Mouse (Mus musculus): ENCODE measurements around the gene St8sia4. TPM values are rescaled to one million over a fixed set of nuclear protein-coding genes. Genes with fewer than 3 reads are reported as not detected.

The St8sia4 gene
- 4.2 and 4.9 TPM in 2 replicates for polyA plus RNA-seq (2015; fragmentation: Nextera tagmentation; extraction: Ambion mirVana)

DNA sequence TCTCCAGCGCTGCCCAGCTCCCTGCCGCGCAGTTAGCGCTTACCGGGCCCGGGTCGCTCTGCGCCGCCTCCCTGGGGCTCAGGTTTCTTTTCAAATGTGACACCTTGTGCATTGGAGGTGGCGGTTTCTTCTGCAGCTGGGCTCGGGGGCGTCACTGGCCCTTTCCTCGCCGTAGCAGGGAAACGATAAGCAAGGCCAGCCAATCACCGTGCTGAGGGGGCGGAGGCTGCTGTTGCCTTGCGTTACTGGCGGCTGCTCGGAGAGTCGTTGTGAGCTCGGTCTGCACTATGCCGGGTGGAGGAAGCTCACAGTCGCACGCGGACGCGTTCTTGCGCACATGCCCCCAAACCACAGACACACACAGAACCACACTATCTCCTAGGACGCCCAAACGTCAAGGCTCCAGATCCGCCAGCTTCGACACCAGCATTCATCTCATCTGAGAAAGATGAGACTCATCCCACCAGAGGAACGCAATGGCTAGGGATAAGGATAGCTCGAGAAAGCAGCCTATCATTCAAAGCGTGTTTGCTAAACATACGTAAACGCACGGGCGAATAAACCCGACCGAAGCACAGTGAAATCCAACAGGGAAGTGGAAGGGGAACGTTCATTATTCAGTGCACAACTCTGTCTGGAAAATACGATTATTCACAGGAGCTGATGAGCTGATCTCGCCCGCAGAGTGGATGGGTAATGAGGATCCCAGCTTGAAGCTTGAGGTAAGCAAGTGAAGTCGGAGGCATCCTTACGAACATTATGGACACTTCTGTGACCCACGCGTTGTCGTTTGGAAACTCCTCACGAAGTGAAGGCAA, at the start of gene St8sia4:
Gene St8sia4, minus strand, starts transcription at position 137 of the 818 bp plus-strand sequence.
- no peaks in the 10 kb centered on the region for H3K9me3 ChIP-seq
- H3K4me1 ChIP-seq: peaks cover 19% of the 10 kb centered on the region; the same call in 1 of the 2 replicates
- WGBS: under 1% methylated on average over 52 of the region's 52 CpGs
- peak; percentile 89 for ATAC-seq (ENCODE audit: insufficient number of reproducible peaks, low FRiP score, low TSS enrichment, low read depth)
- H3K27ac ChIP-seq: no peak within 1 kb of the TSS; the same call in 1 of the 2 replicates
- H3K36me3 ChIP-seq: no peaks in the 10 kb centered on the region
- H3K9ac ChIP-seq: 0 out of 2 replicates have a peak within 1 kb of the TSS, but pooled peaks have one; percentile 3
- peak within 1 kb of the TSS; percentile 56 for H3K4me3 ChIP-seq
- H3K4me2 ChIP-seq: peak within 1 kb of the TSS; percentile 90
- peaks cover 18% of the 10 kb centered on the region for H3K27me3 ChIP-seq

DNA sequence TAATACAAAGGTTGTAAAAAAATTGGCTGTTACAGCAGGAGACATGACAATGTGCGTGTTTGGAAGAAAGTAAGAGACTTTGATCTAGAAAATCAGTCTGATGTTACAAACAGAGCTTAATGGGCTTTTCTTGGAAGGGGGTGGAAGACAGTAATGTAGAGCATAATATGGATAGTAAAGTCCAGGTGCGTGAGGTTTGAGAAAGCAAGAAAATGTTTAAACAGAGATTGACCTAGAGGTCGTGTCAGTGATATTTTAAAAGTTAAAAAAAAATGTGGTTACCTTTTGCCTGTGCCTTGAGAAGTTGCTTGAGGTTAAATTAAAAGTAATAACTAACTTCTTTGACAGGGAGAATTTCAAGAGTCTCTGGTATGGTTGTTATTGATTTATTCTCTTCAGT, 41.8 kb upstream of the St8sia4 start:
- WGBS: 55% methylated on average over 3 of the region's 3 CpGs
- Histone ChIP-seq H3K4me2 (no peak overlapping the region), H3K4me1 (no peaks in the 10 kb centered on the region), H3K9me3 (no peaks in the 10 kb centered on the region), H3K9ac (no peak overlapping the region), H3K36me3 (no peaks in the 10 kb centered on the region), H3K27ac (no peak overlapping the region), H3K27me3 (no peaks in the 10 kb centered on the region), H3K4me3 (no peak overlapping the region)
- ATAC-seq (ENCODE audit: insufficient number of reproducible peaks, low FRiP score, low TSS enrichment, low read depth): no peak

DNA sequence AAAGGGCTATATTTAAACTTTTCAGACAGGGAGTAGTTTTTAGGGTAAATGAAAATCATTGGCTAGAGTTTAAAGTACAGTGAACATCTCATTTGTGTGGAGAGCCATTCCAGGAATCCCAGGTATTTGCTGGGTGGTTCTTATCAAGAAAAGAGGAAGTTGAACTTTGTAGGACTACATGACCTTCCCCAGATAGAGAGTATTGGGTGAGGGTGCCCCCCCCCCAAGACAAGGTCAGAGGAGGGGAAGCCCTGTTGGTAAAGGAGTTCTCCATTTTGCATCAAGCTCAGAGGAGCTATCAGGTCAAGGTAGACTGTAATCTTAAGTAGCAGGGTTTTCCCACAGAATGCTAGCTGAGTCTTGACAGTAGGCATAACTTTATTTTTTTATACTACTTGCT, 32.5 kb upstream of the St8sia4 start:
- Histone ChIP-seq H3K27ac (no peak overlapping the region), H3K9me3 (no peaks in the 10 kb centered on the region), H3K4me2 (no peak overlapping the region), H3K27me3 (no peaks in the 10 kb centered on the region), H3K9ac (no peak overlapping the region), H3K4me3 (no peak overlapping the region), H3K4me1 (no peaks in the 10 kb centered on the region), H3K36me3 (no peaks in the 10 kb centered on the region)
- ATAC-seq (ENCODE audit: insufficient number of reproducible peaks, low FRiP score, low TSS enrichment, low read depth): no peak

DNA sequence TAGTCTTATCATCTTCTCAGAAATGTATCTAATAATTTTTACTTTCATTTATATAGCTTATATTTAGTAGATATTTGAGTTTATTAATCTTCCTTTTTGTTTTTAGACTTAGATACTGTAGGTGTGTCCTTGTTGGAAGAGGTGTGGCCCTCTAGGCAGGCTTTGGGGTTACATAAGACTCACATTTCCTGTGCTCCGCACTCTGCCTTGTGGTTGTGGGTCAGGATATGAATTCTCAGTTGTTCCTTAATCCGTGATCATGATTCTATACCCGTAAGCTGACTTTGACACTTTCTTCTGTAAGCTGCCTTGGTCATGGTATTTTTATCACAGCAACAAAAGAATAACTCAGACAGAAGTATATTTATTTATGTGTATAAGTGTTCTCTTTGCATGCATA, 6.7 kb upstream of the St8sia4 start:
- Histone ChIP-seq H3K9ac (no peak overlapping the region), H3K9me3 (no peaks in the 10 kb centered on the region), H3K27ac (no peak overlapping the region), H3K36me3 (no peaks in the 10 kb centered on the region), H3K4me2 (no peak overlapping the region), H3K4me1 (no peaks in the 10 kb centered on the region), H3K4me3 (no peak overlapping the region), H3K27me3 (no peaks in the 10 kb centered on the region)
- ATAC-seq (ENCODE audit: insufficient number of reproducible peaks, low FRiP score, low TSS enrichment, low read depth): no peak
- 67% methylated on average over 3 of the region's 3 CpGs for WGBS

DNA sequence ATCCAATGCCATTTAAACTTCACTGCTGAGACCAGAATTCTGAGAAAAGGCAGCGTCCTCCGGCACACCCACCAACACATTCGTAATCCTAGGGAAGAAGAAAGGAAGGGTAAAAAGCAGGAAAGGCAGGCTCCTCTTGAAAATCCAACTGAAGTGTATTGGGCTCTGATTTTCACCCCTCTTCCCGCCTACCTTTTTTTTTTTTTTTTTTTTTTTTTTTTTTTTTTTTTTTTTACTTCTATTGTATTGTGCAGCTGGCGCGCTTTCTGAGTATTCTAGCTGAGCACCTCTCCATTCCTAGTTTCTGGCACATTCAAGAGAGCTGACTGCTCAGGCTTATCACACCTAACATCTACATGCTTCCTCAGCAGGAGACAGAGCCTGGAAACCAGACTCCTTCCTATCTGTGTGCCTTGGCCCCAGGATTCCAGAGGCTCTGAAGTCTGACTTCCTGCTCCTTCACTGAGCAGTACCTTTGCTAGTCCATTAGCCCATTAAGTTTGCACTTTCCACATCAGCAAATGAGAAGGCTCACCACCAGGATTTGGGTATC, 958 bp upstream of the St8sia4 start:
- WGBS: 9% methylated on average over 6 of the region's 6 CpGs

DNA sequence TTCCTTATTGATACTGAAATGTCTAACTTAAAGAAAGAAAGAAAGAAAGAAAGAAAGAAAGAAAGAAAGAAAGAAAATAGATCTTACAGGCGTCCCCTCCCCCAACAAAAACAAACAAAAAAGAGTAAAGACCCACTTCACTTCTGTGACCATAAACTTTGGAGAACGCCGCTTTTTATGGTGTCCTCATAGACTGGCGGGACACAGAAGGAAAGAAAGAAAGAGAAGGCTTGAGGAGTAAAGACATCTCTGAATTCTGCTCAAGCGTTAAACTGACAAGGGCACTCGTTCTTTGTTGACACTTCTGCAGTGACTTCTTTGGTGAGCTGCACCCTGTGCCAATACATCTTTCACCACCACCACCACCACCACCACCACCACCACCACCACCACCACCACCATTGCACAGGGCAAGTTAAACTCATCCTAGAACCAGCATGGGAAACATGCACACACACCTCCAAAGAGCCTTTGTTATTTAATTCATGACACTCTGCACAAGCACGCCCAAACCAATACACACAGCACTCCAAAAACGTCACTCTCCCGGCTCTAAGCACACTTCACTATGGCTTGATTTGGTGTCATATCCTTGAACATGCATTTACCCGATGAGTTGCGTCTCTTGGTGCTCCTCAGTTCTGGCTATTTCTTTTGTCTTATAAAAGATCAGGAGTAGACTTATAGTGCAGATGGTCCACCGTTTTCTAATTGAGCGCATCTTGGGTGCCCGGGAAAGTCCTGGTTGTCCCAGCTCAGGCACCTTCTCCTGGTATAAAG, 640 bp downstream of the St8sia4 start:
- Histone ChIP-seq H3K4me2 (peak overlapping the region; percentile 90), H3K36me3 (no peaks in the 10 kb centered on the region), H3K27me3 (peaks cover 18% of the 10 kb centered on the region), H3K4me1 (peaks cover 19% of the 10 kb centered on the region; the same call in 1 of the 2 replicates), H3K9me3 (no peaks in the 10 kb centered on the region), H3K4me3 (peak overlapping the region; percentile 56), H3K9ac (0 out of 2 replicates have a peak overlapping the region, but pooled peaks have one; percentile 3), H3K27ac (no peak overlapping the region)
- no peak for ATAC-seq (ENCODE audit: insufficient number of reproducible peaks, low FRiP score, low TSS enrichment, low read depth)
- under 1% methylated on average over 14 of the region's 14 CpGs for WGBS

More for the DNA sequence above, 958 bp upstream of the St8sia4 start:
- Histone ChIP-seq H3K36me3 (no peaks in the 10 kb centered on the region), H3K4me1 (peaks cover 19% of the 10 kb centered on the region; the same call in 1 of the 2 replicates), H3K27ac (no peak overlapping the region), H3K4me2 (peak overlapping the region; percentile 90), H3K9ac (no peak overlapping the region), H3K9me3 (no peaks in the 10 kb centered on the region), H3K4me3 (peak overlapping the region; percentile 56), H3K27me3 (peaks cover 18% of the 10 kb centered on the region)
- no peak for ATAC-seq (ENCODE audit: insufficient number of reproducible peaks, low FRiP score, low TSS enrichment, low read depth)

DNA sequence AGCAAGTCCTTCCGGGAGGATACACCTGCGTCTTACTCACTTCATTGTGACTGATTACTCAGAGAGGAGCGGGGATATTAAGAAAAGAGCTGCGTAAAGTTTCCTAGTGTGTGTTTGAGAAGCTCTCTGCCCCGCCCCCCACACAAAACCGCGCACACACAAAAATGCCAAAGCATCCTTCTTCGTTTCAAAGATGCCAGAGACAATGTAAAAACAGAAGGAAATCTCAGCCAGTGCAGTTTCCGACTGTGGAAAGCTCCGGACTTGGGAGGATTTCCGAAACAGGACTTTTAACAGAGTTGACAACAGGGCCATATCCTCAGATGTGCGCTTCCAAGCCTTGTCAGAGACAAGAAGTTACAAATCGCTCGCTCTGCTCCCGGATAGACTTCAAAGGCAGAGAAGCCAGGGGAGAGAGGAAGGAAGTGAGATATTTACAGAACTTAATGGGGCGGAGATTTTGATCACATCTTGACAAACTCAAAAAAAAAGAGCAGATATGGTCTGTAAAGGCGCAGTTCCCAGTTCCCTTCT, 1.4 kb downstream of the St8sia4 start:
- H3K9ac ChIP-seq: no peak overlapping the region
- WGBS: 2% methylated on average over 17 of the region's 17 CpGs

DNA sequence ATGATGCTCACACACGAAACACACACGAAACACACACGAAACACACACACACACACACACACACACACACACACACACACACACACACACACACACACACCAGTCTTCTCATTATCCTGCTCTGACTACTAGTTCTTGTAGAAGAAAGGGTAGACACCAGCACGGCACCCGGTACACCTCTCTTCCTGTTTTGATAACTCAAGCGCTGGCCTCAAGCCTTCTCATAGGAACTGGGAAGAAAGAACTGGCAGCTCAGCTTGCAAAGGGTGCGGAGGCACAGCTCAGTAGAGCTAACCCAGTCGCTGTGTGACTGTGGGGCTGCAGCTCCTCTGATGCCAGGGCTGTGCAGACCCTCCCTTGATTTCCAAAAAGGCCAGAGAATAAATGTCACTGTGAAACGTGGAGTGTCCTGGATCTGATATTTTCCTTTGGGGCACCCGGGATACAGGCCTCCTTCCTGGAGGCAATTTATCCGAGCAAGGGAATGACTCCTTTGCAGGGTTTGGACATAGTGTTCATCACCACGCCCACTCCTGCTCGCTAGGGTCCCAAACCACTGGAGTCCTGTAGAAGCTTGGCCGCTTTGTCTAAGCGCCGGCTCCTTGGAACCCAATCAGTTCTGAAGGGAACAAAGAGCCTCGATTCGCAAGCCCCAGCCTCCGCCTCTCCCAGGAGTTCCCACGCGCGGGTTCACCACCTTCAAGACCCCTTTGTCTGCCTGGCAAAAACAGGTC, 2.2 kb downstream of the St8sia4 start:
- Histone ChIP-seq H3K36me3 (no peaks in the 10 kb centered on the region), H3K9ac (no peak overlapping the region), H3K4me3 (peak overlapping the region; percentile 56), H3K9me3 (no peaks in the 10 kb centered on the region), H3K27ac (no peak overlapping the region), H3K4me1 (peaks cover 19% of the 10 kb centered on the region; the same call in 1 of the 2 replicates), H3K27me3 (peaks cover 18% of the 10 kb centered on the region), H3K4me2 (peak overlapping the region; percentile 90)
- ATAC-seq (ENCODE audit: insufficient number of reproducible peaks, low FRiP score, low TSS enrichment, low read depth): no peak
- WGBS: 18% methylated on average over 22 of the region's 22 CpGs

More for the DNA sequence above, 1.4 kb downstream of the St8sia4 start:
- peak overlapping the region; percentile 56 for H3K4me3 ChIP-seq
- H3K27me3 ChIP-seq: peaks cover 18% of the 10 kb centered on the region
- peak overlapping the region; percentile 90 for H3K4me2 ChIP-seq
- peaks cover 19% of the 10 kb centered on the region; the same call in 1 of the 2 replicates for H3K4me1 ChIP-seq
- H3K36me3 ChIP-seq: no peaks in the 10 kb centered on the region
- ATAC-seq (ENCODE audit: insufficient number of reproducible peaks, low FRiP score, low TSS enrichment, low read depth): no peak
- no peaks in the 10 kb centered on the region for H3K9me3 ChIP-seq
- H3K27ac ChIP-seq: no peak overlapping the region

DNA sequence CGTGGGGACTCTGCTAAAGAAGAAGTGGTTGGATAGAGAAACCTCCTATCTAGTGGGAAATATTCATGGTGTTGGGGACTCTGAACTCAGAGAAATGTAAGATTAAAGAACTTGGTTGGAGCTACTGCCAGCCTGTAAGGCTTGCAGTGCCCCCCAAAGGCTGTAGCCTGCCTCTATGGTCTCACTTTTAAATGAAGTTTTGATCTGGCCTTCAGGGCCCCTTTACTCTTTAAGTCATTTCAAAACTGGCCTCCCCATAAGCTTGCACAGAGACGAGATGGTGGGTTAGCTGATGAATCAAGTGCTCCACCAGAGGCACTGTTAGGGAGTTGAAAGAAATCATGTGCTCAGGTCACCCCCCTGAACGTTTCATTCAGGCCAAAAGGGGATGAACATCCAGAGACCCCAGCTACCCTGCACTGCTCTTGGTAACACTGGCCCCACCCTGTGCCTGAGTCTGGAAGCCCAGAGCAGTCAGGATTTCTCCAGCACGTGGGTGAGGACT, 3.0 kb downstream of the St8sia4 start:
- Histone ChIP-seq H3K27me3 (peaks cover 18% of the 10 kb centered on the region), H3K9me3 (no peaks in the 10 kb centered on the region), H3K9ac (no peak overlapping the region), H3K4me2 (no peak overlapping the region), H3K4me3 (no peak overlapping the region), H3K36me3 (no peaks in the 10 kb centered on the region), H3K4me1 (peaks cover 19% of the 10 kb centered on the region; the same call in 1 of the 2 replicates), H3K27ac (no peak overlapping the region)
- WGBS: 29% methylated on average over 4 of the region's 4 CpGs
- ATAC-seq (ENCODE audit: insufficient number of reproducible peaks, low FRiP score, low TSS enrichment, low read depth): no peak

DNA sequence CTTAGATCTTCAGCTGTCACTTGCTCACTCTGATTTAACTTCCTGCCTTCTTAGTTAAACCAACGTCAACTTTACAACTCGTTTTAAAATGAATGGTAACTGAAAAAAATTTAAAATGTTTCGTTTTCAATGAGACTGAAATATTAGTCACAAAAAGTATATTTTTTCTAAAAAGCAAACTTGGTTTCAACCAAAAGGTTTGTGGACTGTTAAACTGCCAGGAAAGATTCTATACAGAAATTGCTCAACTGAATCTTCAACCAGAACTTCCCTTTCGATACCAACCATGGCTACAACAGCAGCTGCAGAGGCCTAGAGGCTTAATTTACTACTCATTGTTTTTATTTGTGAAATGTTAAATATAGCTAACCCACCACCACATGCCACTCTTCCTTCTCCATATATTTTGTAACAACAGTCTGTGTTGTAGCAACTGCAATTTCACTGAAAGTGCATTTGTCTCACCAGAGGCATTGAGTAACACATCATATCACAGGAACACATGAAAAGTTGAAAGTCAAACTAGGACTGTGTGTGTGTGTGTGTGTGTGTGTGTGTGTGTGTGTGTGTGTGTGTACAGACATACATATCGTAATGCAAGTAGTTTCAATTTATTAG, 10.2 kb downstream of the St8sia4 start:
- no peak for ATAC-seq (ENCODE audit: insufficient number of reproducible peaks, low FRiP score, low TSS enrichment, low read depth)
- Histone ChIP-seq H3K4me3 (no peak overlapping the region), H3K36me3 (no peaks in the 10 kb centered on the region), H3K27ac (no peak overlapping the region), H3K27me3 (no peaks in the 10 kb centered on the region), H3K4me1 (no peaks in the 10 kb centered on the region), H3K4me2 (no peak overlapping the region), H3K9me3 (no peaks in the 10 kb centered on the region), H3K9ac (no peak overlapping the region)
- WGBS: 71% methylated on average over 5 of the region's 5 CpGs
